Mouse (Mus musculus): Measurements from ENCODE around the gene Slc39a13. TPM values are rescaled to one million over a fixed set of nuclear protein-coding genes. Genes with fewer than 3 reads are reported as not detected.

The Slc39a13 gene
- total and polyA plus RNA-seq, 2 experiments, result 4.3 to 17.5 TPM

DNA sequence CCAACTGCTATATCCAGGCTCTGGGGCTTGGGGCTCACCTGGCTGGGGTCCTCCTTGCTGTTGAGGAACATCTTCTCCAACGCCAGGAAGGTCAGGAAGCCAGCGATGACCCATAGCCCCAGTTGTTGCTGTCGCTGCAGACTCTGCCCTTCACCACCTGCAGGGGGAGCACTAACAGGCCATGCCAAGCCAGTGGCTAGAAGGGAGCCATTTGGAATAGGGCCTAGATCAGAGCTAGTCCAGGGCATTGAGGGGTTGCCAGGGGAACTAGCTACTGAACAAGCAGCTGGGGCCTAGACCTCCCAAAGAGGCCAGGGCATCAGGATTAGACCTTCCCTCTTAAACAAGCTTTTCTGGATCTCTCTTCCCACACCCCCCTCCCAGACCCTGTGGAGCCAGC is 4.7 kb downstream of the Slc39a13 start:
- Histone ChIP-seq H3K27ac (replicated peaks; ENCODE audit: insufficient read depth, low read depth, low read length) (no peak overlapping the region), H3K36me3 (ENCODE audit: control insufficient read depth, insufficient read depth, low read length) (no peaks in the 10 kb centered on the region), H3K27me3 (ENCODE audit: control insufficient read depth, insufficient read depth, low read length) (no peaks in the 10 kb centered on the region), H3K4me3 (ENCODE audit: insufficient read depth, low read depth, low read length) (no peak overlapping the region), H3K9ac (ENCODE audit: low read depth, low read length) (no peak overlapping the region), H3K79me2 (ENCODE audit: control insufficient read depth, insufficient read depth, low read length) (no peaks in the 10 kb centered on the region), H3K4me1 (ENCODE audit: control insufficient read depth, insufficient read depth, low read length) (peaks cover 2% of the 10 kb centered on the region; the same call in 1 of the 2 replicates)
- 37% methylated on average over 3 of the region's 3 CpGs for WGBS
- peak; percentile 51 for DNase-seq (ENCODE audit: extremely low read depth, low read depth, low spot score)
- no peak for TF ChIP-seq POLR2A (IDR thresholded peaks at IDR 0.05; ENCODE audit: extremely low read depth, insufficient read depth, low read length)
- peak; percentile 92 for TF ChIP-seq CTCF (IDR thresholded peaks at IDR 0.05; ENCODE audit: low read depth, low read length)

- H3K36me3 ChIP-seq (ENCODE audit: control insufficient read depth, insufficient read depth, low read length), result peaks cover 4% of the 10 kb centered on the region; the same call in 1 of the 2 replicates
- no peaks in the 10 kb centered on the region for H3K27me3 ChIP-seq (ENCODE audit: control insufficient read depth, insufficient read depth, low read length)
- no peak overlapping the region for H3K9ac ChIP-seq (ENCODE audit: low read depth, low read length)
- H3K4me3 ChIP-seq (ENCODE audit: insufficient read depth, low read depth, low read length), result no peak overlapping the region
- no peak overlapping the region for H3K27ac ChIP-seq (replicated peaks; ENCODE audit: insufficient read depth, low read depth, low read length)
- no peaks in the 10 kb centered on the region for H3K79me2 ChIP-seq (ENCODE audit: control insufficient read depth, insufficient read depth, low read length)
- DNase-seq (ENCODE audit: extremely low read depth, low read depth, low spot score), result no peak
- peaks cover under 1% of the 10 kb centered on the region; the same call in 1 of the 2 replicates for H3K4me1 ChIP-seq (ENCODE audit: control insufficient read depth, insufficient read depth, low read length)
- 88% methylated on average over 6 of the region's 6 CpGs for WGBS
- no peak for TF ChIP-seq POLR2A (IDR thresholded peaks at IDR 0.05; ENCODE audit: extremely low read depth, insufficient read depth, low read length)
- 0 out of 2 replicates have a peak, but pooled peaks have one; percentile 5 for TF ChIP-seq CTCF (IDR thresholded peaks at IDR 0.05; ENCODE audit: low read depth, low read length)
These were observed 6.0 kb downstream of the Slc39a13 start for GRCm38 (mm10) chr2:91064211-91064610.

- Histone ChIP-seq H3K9ac (ENCODE audit: low read depth, low read length) (no peak overlapping the region), H3K4me1 (ENCODE audit: control insufficient read depth, insufficient read depth, low read length) (no peaks in the 10 kb centered on the region), H3K27ac (replicated peaks; ENCODE audit: insufficient read depth, low read depth, low read length) (no peak overlapping the region), H3K27me3 (ENCODE audit: control insufficient read depth, insufficient read depth, low read length) (no peaks in the 10 kb centered on the region), H3K79me2 (ENCODE audit: control insufficient read depth, insufficient read depth, low read length) (no peaks in the 10 kb centered on the region), H3K4me3 (ENCODE audit: insufficient read depth, low read depth, low read length) (no peak overlapping the region), H3K36me3 (ENCODE audit: control insufficient read depth, insufficient read depth, low read length) (peaks cover 11% of the 10 kb centered on the region)
- 89% methylated on average over 16 of the region's 16 CpGs for WGBS
- no peak for TF ChIP-seq POLR2A (IDR thresholded peaks at IDR 0.05; ENCODE audit: extremely low read depth, insufficient read depth, low read length)
- TF ChIP-seq CTCF (IDR thresholded peaks at IDR 0.05; ENCODE audit: low read depth, low read length), result no peak
- DNase-seq (ENCODE audit: extremely low read depth, low read depth, low spot score), result no peak
These were observed 7.2 kb downstream of the Slc39a13 start for GRCm38 (mm10) chr2:91062779-91063606.

GRCm38 (mm10) chr2:91061849-91062481 is 8.3 kb downstream of the Slc39a13 start:
- Histone ChIP-seq H3K27me3 (ENCODE audit: control insufficient read depth, insufficient read depth, low read length) (no peaks in the 10 kb centered on the region), H3K9ac (ENCODE audit: low read depth, low read length) (no peak overlapping the region), H3K79me2 (ENCODE audit: control insufficient read depth, insufficient read depth, low read length) (no peaks in the 10 kb centered on the region), H3K4me3 (ENCODE audit: insufficient read depth, low read depth, low read length) (no peak overlapping the region), H3K27ac (replicated peaks; ENCODE audit: insufficient read depth, low read depth, low read length) (no peak overlapping the region), H3K4me1 (ENCODE audit: control insufficient read depth, insufficient read depth, low read length) (no peaks in the 10 kb centered on the region), H3K36me3 (ENCODE audit: control insufficient read depth, insufficient read depth, low read length) (peaks cover 16% of the 10 kb centered on the region)
- 85% methylated on average over 6 of the region's 6 CpGs for WGBS
- DNase-seq (ENCODE audit: extremely low read depth, low read depth, low spot score), result no peak
- no peak for TF ChIP-seq CTCF (IDR thresholded peaks at IDR 0.05; ENCODE audit: low read depth, low read length)
- TF ChIP-seq POLR2A (IDR thresholded peaks at IDR 0.05; ENCODE audit: extremely low read depth, insufficient read depth, low read length), result no peak

- DNase-seq (ENCODE audit: extremely low read depth, low read depth, low spot score), result no peak
- Histone ChIP-seq H3K4me1 (ENCODE audit: control insufficient read depth, insufficient read depth, low read length) (no peaks in the 10 kb centered on the region), H3K36me3 (ENCODE audit: control insufficient read depth, insufficient read depth, low read length) (peaks cover 27% of the 10 kb centered on the region), H3K27ac (replicated peaks; ENCODE audit: insufficient read depth, low read depth, low read length) (no peak overlapping the region), H3K9ac (ENCODE audit: low read depth, low read length) (no peak overlapping the region), H3K4me3 (ENCODE audit: insufficient read depth, low read depth, low read length) (no peak overlapping the region), H3K27me3 (ENCODE audit: control insufficient read depth, insufficient read depth, low read length) (no peaks in the 10 kb centered on the region), H3K79me2 (ENCODE audit: control insufficient read depth, insufficient read depth, low read length) (no peaks in the 10 kb centered on the region)
- TF ChIP-seq POLR2A (IDR thresholded peaks at IDR 0.05; ENCODE audit: extremely low read depth, insufficient read depth, low read length), result no peak
- peak; percentile 55; the same call in 1 of the 2 replicates for TF ChIP-seq CTCF (IDR thresholded peaks at IDR 0.05; ENCODE audit: low read depth, low read length)
- WGBS, result 84% methylated on average over 10 of the region's 10 CpGs
These were observed 9.5 kb downstream of the Slc39a13 start for GRCm38 (mm10) chr2:91060544-91061355.
